Mouse (Mus musculus) MEL (cell line): ENCODE data around the gene Znrf3.

ENCODE experiments used
- BHLHE40 ChIP-seq: IDR thresholded peaks from 2 replicates; pipeline ENCODE4 v1.6.1; 2012; ENCODE audit warnings: low read depth, mild to moderate bottlenecking, inconsistent platforms, low read length, improper control_type of control experiment, borderline replicate concordance
- MAX ChIP-seq: IDR thresholded peaks from 2 replicates; pipeline ENCODE4 v1.6.1; 2011; ENCODE audit warnings: low read length, improper control_type of control experiment
- MXI1 ChIP-seq: IDR thresholded peaks from 2 replicates; pipeline ENCODE4 v1.6.1; 2011; ENCODE audit warnings: mild to moderate bottlenecking, low read depth, low read length, improper control_type of control experiment
- POLR2A ChIP-seq, 2 experiments: IDR thresholded peaks; 2 replicates each; pipeline ENCODE4 v1.6.1; 2011 to 2012; ENCODE audit warnings: low read length in 2 of 2, mild to moderate bottlenecking in 2 of 2, control low read depth in 1 of 2, improper control_type of control experiment in 1 of 2, low read depth in 1 of 2, moderate library complexity in 1 of 2; ENCODE audit not compliant: control insufficient read depth in 1 of 2, insufficient read depth in 1 of 2, poor library complexity in 1 of 2
- TBP ChIP-seq: IDR thresholded peaks from 2 replicates; pipeline ENCODE4 v1.8.0; 2011; ENCODE audit warnings: low read depth, low read length, improper control_type of control experiment

GRCm38 (mm10) chr11:5277307-5277971 is 167.2 kb downstream of the Znrf3 start:
- TF ChIP-seq MXI1 = no peak
- TF ChIP-seq BHLHE40 = no peak
- TF ChIP-seq POLR2A (IDR thresholded peaks at IDR 0.05; ENCODE audit: control insufficient read depth in 1 of 2, insufficient read depth in 1 of 2, low read depth in 1 of 2, low read length in 2 of 2, poor library complexity in 1 of 2) = no peak
- no peak for TF ChIP-seq MAX
- TF ChIP-seq TBP = no peak
